Mouse (Mus musculus) adrenal gland, postnatal 36 days (tissue): ENCODE results near the gene Gm16181. TPM values are rescaled to one million over a fixed set of nuclear protein-coding genes. Genes with fewer than 3 reads are reported as not detected.
A peak's percentile ranks its signal among the peaks of the same experiment; 100 is the strongest.

Experiments used
- DNase-seq, 2 experiments: peaks; one replicate each; pipeline ENCODE4 v3.0.0; 2021; ENCODE audit warnings: mixed read lengths in 1 of 2
- long read RNA-seq, 2 experiments: library from polyadenylated mRNA; stranded (forward); transcript quantifications; one replicate each; pipeline ENCODE4 v2.0.0; 2021; ENCODE audit warnings: borderline sequencing depth in 2 of 2
- total RNA-seq, 2 experiments: library from RNA; stranded (reverse); gene quantifications; 2 replicates each; pipeline ENCODE4 v1.2.3; 2021

Gene Gm16181
- not detected for total RNA-seq
- long read RNA-seq, experiment 1 = 0 reads
- long read RNA-seq, experiment 2 = 0 reads

DNA sequence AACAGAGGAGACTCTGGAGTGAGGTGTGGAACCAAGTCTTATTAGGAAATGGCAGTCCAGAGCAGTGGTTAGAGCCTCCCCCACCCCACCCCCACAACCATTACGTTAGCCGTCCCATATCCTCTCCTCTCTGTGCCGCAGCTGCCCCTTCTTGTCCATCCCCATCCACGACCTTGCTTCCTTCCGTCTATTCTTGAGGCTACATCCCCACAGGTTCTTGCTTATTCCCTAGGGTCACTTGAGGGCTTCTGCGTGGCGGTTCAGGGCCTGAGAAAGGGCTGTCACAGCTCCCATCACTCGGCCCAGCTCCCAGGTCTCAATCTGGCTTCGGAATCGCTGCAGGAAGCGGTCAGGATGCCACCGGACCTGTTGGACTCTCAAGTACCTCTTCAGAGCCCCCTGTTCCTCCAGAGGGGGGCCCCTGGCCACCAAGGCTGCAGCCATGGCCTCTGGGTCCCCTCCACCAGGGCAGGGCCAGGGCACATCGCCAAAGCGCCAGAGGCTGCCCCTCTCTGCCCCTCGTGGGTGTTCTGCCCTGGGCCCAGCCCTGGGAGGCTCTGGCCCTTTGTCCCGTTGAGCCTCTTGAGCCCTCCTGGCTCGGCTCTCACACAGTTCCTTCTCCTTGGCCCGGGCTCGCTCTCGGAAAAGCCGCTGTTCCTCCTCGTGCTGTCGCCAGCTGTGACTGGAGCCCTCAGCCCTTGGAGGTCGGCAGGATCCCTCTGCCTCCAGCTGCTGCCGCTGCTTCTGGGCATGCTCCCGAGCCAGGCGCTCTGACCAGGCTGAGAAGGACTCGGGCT lies at the start of gene Gm16181:
Gm16181 (plus strand) TSS at position 679 of the 797 bp plus-strand sequence.
- no peak for DNase-seq

DNA sequence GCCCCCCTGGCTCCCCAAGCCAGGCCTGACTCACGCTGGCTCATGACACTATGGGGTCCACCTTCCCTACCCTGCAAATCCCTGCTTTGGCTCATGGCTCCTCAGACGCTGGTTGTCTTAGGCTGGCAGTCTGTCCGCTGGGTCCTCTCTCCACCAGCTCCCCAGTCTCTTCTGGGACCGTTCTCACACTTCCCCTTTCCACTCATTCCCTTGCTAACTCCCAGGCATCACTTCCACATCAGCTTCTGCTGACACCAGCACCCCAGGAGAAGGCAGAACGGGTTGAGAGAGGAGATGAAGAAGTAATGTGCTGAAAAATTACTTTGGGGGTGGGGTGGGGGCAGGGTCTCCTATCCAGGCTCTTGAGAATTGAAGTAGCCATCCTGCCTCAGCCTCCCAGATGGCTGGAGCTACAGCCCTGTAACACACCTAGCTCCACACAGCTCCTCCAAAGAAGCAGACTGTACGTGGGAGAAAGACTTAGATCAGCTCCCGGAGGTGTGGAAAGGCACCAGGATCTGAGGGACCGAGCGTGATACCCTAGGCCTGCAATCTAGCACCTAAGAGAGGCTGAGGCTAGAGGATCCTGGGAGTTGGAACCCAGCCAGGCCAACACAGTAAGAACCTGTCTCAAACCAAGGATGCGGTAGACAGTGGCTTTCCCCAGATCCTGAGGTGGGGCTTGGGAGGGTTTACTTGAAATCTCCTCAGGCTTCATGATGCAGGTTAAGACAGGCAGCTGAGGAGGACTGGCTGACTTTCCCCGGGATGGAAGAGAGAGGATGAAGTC lies 48.0 kb upstream of the Gm16181 start:
- no peak for DNase-seq

DNA sequence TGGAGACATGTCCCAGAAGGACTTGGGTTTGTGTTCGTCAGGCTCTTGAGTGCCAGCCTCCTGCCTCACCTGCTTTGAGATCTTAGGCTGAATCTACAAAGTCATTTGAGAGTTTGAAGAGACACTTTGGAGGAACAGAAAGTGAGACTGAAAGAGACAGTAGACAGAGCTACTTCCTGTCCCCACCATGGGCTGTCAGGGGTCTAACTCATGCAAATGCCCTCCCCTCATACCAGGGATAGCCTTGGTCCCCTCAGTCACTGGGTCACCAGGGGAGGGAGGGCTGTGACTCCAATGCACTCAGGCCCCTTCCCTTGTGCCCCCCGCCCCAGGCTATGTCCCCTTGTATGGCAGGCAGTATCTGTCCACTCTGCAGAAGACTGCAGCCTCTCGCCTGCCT lies 47.3 kb upstream of the Gm16181 start:
- DNase-seq = no peak

DNA sequence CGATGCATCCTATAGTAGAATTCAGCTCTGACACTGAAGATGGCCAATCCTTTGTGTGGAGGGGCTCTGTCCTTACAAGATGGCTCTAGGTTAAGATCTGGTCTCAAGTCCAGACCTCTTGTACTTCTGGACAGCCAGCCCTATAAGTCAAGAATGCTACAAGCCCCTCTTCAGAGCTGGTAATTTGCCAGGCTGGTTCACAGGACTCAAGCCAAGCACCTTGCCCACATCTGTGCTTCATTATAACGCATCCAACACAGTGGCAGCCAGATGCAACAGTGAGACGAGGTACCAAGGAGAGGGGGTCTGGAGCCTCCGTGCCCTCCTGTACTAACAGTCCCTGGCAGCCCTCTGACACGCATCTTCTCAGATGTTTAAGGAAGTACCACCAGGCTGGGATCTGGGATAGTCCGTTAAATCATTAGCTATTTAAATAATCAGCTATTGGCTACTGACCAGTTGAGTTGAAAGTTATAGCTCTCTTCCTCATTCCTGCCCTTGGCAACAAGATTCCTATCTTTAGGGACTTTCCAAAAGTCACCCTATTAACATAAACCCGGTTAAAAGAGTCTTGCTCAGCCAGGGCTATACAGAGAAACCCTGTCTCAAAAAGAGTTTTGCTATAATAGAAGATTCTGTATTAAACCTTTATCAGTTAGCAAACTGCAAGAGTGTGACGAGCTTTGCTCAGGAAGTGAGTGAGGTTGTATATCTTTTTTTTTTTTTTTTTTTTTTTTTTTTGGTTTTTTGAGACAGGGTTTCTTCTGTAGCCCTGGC lies 46.2 kb upstream of the Gm16181 start:
- DNase-seq = no peak

DNA sequence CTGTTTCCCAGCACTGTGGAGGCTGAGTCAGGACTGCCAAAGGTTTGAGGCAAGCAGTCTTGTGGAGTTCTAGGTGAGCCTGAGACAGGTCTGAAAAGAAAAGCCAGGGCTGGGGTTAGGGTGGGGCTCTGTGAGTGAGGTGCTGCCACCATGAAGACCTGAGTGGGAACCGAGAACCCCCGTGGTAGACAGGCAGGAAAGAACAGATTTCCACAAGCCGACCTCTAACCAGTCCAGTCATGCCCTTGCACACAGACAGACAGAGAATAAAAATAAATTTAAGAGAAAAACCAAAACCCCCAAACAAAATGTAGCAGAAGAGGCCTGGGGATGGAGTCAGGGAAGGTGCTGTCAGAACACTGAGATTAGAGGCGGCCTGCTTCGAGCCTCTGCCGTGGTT lies 45.3 kb upstream of the Gm16181 start:
- no peak for DNase-seq

DNA sequence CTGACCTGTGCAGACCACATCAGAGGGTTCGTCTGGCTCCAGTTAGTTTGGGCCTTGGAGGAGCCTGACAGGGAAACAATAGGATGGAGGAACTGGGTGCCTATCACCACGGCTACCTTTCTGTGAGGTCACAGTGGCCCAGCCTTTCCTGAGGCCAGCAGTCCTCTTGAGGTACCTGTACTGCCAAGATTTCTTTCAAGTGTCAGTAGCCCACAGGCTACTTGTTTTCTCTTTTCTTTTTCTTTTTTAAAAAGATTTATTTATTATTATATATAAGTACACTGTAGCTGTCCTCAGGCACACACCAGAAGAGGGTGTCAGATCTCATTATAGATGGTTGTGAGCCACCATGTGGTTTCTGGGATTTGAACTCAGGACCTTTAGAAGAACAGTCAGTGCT lies 44.7 kb upstream of the Gm16181 start, which contains the start of gene Aif1:
Aif1 (minus strand) TSS at position 101 of the 400 bp plus-strand sequence.
- DNase-seq = no peak

DNA sequence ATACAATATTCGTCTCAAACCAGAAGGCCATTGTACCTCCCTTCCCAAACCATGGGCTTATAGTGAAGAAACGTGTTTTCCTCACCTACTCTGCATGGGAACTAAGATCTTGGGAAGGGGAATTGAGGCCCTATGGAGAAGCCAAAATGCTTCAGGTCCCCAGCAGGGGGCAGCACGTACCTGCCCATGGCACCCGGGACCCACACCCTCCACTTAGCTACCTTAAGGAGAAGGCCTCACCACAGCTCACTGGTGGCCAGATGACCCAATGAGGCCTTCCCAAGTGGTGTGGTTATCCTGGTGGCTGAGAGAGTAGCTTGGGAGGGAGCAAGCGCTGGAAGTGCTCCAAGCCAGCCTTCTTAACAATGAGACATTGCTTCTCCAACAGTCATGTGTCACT lies 42.1 kb upstream of the Gm16181 start:
- peak; percentile 85 to 92 for DNase-seq

DNA sequence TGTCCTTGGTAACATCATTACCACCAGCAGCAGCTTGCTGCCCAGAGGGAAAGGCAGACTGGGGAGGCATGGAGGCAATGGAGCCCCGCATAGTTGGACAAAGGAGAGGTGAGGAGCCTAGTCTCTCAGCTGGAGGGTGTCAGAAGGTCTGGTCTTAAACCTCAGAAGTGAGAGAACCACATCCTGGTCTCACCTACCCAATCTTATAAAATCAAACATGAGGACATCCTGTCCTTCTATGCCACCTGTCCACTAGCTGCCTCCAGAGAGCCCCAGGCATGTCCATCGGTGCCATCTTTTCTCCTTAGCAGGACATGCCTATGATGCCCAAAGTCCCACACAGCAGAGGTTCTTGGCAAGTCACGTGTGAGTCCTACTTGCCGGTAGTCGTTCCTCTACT lies 40.5 kb upstream of the Gm16181 start:
- no peak for DNase-seq

DNA sequence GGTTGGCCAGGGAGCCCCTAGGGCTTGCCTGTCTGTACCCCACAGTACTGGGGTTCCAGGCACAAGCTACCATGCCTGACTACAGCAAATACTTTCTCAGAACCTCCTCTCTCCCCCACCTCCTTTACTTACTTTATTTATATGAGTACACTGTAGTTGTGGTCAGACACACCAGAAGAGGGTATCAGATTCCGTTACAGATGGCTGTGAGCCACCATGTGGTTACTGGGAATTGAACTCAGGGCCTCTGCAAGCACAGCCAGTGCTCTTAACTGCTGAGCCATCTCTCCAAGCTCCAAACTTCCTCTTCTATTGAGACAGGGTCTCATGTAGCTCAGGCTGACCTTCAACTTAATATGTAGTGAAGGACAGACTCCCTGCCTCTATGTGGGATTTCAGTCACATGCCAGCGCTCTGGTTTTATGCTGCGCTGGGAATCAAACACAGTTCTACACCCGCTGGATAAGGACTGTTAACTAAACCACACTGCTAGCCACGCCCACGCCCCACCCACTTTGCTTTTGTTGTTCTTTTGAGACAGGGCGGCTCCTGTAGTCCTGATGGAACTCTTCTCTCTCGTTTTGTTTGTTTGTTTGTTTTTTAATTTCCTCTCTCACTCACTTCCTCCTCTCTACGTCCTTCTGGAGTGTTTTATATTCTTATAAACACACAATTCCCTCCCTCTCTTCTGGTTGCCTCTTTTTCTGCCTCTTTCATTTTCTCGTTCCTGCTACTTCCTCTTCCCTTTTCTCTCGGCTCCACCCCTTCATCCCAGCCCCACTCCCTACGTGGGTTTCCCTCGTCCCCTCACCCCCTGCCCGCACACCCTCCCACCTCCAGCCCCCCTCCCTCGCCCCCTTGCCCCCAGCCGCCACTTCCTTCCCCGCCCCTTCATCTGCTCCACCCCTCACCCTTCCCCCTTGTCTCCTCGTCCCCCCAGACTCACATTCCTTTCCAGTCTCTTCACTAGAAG lies 34.7 kb upstream of the Gm16181 start:
- DNase-seq = peak; percentile 86 to 89

DNA sequence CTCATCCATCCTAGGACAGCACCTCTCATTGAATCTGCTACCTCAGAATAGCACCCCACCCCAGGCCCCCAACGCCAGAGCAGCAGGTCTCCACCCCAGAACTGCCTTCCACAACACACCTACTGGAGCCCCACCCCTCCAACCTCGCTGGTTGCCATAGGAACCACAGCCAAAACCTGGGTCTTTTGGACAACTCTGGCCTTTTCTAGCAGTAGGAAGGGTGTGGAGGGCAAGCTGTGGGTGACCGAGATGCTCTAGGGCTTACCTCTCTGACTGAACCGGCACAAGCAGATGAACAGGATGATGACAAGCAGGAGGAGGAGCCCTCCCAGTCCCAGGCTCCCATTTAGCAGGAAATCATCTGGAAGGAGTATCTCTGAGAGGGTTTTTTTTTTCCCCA lies 34.0 kb upstream of the Gm16181 start:
- DNase-seq = peak in 1 of 2 experiments; percentile 32

DNA sequence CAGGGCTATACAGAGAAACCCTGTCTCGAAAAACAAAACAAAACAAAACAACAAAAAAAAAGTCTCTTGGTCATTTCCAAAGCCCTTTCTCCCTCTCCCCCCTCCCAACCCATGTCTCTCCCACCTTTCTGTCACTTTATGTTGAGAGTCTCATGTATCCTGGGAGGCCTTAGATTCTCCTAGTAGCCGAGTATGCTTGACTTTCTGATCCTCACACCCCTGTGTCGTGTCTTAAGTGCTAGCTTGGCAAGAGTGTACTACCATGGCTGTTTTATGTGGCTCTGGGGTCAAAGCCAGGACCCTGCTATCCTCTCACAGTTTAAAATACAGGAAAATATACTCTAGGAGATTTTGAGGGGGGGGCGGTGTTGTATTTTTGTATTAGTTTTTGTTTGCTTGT lies 33.3 kb upstream of the Gm16181 start:
- no peak for DNase-seq

DNA sequence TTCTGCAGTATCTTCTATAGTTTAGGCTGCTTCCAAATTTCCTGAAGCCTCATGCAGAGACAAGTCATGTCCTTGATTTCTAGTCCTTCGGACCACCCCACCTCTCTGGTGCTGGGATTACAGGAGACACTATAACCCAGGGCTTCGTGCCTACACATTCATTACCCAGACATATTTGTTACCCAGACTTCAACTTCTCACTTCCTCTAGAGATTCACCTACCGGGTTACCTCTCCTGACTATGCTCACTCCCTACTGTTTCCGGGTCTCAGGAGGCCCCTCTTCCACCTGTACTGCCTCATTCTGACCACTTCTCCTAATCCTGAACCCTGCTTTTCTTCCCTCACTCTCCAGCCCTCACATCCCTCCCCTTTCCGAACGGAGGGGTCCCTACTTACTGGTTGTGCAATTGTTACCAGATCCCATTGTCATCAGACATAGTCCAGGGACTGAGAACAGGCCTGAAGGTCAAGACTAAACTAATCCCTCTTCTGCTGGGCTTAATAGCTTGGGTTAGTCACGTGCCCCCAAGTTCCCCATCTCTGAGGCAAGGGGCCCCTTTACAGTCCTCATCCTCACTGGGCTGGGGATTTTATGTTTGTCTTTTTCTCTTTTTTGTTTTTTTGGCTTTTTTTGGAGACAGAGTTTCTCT lies 32.5 kb upstream of the Gm16181 start, which contains the start of gene Lst1:
Lst1 (minus strand) TSS at position 481 of the 652 bp plus-strand sequence.
- DNase-seq = no peak

DNA sequence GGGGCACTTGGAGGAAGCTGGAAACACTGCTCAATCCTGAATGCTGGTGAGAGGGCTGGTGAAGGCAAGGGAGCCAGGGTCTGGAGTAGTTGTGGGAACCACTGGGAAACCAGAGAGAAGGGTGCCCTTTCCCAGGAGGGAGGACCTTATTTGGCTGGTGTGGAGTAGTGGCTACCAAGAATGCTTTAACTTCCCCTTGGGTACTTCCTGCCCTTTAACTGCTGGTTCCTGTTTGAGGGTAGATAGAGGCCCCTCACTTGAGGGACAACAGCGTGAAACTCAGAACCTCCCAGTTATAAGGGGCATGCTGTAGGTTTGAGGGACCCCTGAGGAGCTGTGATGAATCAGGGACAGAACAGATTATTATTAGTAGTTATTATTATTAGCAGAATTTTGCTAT lies 31.4 kb upstream of the Gm16181 start:
- DNase-seq = no peak

DNA sequence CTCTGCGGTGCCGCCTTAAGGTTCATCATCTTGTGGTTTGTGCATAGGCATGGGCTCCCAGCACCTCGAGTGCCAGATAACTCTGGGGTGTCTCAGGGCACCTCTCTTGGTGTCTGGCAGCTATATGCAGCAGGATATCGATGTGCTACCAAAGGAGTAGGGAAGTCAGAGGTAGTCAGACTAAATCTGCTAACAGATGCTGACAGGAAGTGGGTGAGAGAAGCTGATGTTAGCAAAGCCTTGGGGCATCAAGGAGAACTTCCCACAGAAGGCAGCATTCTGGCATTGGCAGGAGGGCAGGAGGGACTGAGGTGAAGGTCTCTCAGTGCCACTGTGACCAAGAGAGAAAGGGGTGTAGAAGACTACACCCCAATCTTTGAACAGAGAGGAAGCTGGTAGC lies 30.5 kb upstream of the Gm16181 start:
- DNase-seq = no peak

DNA sequence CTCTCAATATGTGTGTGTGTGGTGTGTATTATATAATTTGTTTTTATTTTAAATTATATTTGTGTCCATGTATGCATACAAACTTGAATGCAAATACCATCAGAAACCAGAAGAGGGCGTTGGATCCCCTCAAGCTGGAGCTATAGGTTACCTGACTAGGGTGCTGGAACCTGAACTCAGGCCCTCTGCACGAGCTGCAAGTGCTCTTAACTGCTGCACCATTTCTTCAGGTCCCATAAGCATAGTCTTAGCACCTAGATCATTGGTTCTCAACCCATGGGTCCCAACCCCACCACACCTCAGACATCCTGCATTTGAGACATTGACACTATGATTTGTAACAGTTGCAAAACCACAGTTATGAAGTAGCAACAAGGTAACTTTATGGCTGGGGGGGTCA lies 28.9 kb upstream of the Gm16181 start:
- no peak for DNase-seq

DNA sequence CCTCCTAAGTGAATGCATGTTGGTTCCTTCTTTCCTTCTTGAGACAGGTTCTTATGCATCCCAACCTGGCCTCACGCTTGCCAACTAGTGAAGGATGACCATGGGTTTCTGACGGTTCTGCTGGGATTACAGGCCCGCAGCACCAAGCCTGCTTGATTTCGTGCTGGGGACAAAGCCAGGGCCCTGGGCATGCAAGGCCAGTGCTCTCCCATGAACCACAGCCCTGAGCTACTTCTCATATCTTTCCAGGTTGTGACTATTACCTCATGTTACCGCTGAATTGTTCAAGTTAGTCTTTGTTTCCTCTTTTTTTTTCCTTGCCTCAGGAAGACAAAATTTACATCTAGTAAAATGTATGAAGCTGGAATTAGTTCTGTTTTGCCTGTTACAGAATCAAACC lies 27.7 kb upstream of the Gm16181 start:
- peak in 1 of 2 experiments; percentile 37 for DNase-seq

DNA sequence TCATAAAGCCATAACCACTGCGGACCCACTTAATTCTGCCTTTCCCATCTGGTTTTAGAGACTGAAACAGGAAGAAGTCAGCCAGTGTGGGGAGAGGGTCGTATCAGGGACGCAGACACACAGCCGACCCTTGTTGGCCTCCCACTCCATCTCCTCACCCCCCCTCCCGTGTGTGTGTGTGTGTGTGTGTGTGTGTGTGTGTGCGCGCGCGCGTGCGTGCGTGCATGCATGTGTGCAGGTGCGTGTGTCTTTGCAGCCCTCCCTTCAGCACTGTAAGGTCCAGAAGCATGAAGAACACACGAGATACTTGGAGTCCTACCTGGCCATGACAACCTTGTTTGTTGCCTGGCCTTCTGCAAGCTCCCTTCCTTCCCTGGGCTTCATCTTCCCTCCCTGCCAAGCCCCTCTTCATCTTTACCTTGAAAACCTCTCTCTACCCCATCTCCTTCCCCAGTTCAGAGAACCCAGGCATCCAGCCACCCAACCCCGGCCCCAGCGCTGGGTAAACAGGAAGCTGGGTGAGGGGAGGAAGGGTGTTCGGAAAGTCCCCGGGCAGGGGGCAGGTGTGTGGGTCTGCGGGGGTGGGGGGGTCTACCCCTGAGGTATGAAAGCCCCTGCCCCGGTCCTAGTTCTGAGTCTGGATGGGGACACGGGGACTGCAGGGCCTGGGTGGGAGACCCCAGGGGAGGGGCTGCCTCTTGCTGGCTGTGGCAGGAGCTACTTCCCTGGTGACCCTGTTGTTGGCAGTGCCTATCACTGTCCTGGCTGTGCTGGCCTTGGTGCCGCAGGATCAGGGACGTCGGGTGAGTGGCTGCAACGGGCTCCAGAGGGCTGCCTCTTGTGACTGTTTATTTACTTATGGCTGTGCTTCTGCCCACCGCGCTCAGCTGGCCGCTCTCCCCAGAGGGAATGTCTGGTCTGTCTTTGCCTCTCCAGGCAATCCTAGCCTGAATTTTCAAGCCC lies 26.5 kb upstream of the Gm16181 start, which contains the start of gene Ltb:
Ltb (plus strand) TSS at position 559 of the 963 bp plus-strand sequence.
- DNase-seq = peak; percentile 67 to 71

DNA sequence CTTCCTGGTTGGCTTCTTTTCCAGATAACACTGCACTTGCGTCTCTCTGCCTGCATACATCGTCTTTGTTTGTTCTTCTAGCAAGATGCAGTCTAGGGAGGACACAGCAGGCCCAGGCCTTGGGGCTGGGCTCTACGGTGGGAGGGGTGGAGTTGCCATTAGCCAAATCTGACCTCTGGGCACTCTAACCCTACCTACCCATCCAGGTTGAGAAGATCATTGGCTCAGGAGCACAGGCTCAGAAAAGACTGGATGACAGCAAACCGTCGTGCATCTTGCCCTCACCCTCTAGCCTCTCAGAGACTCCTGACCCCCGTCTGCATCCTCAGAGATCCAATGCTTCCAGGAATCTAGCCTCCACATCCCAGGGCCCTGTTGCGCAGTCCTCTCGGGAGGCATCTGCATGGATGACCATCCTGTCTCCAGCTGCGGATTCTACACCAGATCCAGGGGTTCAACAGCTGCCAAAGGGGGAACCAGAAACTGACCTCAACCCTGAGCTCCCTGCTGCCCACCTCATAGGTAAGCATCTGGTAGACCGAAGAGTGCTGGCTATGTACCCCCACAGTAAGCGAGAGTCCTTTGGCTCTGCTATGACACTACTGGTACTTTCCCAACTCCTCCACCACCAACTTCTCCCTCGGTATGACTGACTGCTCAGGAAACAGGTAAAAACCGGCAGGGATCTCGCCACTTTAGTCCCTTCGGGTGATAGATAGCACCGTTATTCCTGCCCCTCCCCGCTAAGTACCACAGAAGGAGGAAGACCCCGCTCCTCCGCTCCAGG lies 25.6 kb upstream of the Gm16181 start:
- DNase-seq = no peak
